Mouse (Mus musculus) CD4-positive helper T cell, adult 2 months (primary cell): Measurements from ENCODE around the gene Wipi1.
"Not testable (repeated sequence)": the region's sequence is repeated elsewhere in the genome, so short reads cannot be mapped to it uniquely, and the experiment has no call there.

Experiments
- DNase-seq: peaks from one replicate; pipeline ENCODE4 v3.0.0-alpha.2; 2012; ENCODE audit warnings: low read depth, missing footprints, low spot score

Wipi1 gene

DNA sequence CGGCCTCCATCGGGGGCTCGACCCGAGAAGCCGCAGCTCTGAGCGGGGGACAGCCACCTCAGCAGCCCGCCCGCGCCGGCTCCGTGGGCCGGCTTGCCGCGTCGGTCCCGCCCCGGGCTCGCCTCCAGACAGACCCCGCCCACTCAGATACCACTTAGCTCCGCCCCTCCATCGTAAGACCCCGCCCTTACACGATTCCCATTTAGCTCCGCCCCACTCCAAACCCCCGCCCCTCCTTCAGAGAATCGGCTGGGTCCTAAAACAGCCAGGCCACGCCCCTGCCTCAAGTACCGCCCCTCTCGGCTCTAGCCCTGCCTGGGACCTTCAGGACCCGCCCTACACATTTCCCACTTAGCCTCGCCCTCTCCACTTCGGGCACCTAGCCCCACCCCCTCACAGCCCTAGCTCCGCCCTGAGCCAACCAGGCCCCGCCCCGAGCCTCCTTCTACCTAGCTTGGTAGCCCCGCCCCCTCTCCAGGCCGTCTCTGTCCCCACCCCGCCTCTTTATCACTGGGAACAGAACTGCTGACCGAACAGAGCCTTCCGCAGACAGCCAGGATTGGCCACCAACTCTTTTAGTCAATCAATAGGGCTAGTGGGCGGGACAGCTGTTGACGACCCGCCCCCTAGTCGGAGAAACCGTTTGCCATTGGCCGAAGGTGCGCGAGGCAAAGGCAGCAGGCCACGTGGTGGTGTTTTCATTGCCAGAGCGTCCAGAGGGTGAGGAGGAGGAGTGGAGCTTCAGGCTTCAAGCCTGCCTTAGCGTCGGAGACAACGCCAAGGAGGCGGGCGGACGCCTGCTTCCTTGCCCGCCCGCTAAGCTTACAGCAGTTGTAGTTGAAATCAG lies at the start of gene Wipi1:
Gene Wipi1 (minus strand): TSS at position 665 of the 847 bp plus-strand sequence.
- peak; percentile 94 for DNase-seq

DNA sequence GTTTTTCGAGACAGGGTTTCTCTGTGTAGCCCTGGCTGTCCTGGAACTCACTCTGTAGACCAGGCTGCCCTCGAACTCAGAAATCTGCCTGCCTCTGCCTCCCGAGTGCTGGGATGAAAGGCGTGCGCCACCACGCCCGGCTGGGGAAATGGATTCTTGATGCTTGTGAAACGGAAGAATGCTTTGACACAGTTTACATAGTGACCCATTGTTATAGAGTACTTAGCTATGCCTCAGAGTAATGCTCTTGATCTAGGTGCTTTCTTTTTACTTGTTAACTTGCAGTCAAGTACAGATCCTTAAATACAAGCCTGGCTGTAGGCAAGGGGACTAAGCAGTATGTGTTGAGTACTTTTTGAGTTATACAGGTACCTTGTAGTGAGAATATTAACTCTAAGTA lies 48.8 kb upstream of the Wipi1 start:
- DNase-seq = not testable (repeated sequence)

DNA sequence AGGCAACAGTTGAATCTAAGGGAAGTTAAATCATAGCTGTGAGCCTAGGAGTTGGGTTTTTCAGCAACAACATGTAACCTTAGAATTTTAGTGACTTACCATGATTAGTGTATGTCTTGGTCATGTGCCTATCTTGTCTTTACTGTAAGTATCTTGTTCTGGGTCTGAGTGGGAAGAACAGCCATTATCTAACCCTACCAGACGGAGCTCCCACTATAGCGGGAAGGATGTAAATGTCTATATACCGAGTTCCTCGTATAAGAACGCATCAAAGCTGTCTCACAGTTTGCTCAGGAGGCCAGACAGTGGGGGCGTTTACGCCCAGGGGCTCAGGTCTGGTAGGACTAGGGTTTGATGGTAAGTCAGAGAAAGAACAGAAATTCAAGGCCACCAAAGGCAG lies 44.5 kb upstream of the Wipi1 start:
- DNase-seq = no peak

DNA sequence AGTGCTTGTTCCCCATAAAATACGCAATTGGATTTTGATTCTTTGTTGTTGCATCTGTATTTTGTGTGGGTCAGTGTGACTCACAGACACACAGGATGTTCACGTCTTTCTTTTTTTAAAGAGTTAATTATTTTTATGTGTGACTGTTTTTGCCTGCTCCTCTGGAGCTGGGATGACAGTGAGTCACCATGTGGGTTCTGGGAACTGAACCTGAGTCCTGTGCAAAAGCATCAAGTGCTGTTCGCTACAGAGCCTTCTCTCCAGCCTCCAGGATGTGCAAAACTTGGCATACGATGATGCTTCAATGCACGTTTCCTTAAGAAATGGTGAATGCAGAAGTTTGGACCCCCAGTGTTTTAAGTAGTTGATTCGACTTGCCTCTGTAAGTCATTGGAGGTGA lies 42.8 kb upstream of the Wipi1 start:
- DNase-seq = no peak

DNA sequence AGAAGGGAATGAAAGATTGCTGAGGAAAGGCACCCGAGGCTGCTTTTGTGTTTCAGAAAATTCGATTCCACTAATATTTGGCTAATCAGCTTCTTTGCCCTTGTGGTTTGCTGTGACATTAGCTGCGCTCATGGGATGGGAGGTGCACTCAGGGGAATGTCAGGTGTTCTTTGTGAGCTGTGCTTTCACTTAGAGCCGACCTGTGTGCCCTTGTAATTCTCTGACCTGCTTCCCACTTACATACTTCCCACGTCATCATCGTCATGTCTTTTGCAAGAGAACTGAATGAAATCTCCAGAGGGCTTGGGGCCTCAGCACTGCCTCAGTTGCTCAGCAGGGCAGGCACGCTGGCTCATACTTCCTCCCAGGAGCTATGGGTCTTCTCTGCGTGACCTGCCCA lies 41.4 kb upstream of the Wipi1 start:
- DNase-seq = peak; percentile 28

DNA sequence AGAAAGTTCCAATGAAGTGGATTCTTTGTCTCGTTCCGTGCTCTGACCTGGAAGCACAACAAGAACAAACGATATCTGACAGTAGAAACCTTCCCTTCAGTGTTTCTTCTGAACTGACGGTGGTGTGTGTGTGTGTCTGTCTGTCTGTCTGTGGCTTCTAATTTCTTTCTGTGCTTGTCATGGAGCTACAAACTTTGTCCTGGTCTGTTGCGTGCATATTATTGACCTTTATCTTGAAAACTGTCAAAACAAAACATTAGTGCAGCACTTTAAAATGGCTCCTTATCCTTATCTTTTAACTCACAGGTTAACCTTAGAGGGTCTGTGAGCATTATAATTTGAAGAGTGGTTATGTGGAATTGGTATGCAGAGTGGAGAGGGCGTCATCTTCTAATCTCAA lies 40.7 kb upstream of the Wipi1 start:
- no peak for DNase-seq

- DNase-seq = peak; percentile 49
Observed at GRCm38 (mm10) chr11:109651566-109652024, 39.8 kb upstream of the Wipi1 start.

DNA sequence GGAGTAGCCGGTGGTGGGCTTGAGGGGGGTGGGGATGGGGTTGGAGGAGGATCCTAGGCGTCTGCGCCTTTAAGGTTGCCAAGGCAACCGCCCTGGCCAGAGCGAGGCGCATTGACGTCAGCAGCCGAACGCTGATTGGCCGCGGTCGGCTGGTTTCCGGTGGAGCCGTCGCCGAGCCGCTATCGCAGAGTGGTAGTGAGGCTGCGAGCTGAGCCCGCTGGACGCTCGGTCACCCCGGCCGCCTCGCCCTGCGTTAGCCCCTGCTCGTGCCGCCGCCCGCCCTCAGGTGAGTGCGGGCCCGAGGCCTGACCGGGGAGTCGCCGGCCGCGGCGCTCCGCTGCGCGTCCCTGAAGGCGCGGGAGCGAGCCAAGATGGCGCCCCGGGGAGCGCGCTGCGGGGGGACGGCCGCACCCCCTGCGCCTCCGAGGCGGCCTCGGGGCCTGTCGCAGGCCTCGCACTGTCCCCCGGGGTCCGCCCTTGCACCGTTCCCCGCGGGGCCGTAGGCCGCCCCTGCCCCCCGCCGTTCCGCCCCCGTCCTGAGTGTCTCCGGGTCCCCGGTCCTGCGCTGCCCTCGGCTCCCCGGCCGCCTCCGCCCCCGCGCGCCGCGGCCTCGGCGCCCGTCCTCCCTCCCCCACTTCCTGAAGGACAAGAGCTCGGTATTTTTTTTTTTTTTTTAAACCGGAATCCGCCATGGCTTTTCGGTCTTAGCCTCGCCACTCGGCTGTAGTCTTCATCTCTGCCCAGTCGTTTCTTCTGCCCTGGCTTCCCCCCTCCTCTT lies 39.2 kb upstream of the Wipi1 start:
- peak; percentile 94 for DNase-seq

DNA sequence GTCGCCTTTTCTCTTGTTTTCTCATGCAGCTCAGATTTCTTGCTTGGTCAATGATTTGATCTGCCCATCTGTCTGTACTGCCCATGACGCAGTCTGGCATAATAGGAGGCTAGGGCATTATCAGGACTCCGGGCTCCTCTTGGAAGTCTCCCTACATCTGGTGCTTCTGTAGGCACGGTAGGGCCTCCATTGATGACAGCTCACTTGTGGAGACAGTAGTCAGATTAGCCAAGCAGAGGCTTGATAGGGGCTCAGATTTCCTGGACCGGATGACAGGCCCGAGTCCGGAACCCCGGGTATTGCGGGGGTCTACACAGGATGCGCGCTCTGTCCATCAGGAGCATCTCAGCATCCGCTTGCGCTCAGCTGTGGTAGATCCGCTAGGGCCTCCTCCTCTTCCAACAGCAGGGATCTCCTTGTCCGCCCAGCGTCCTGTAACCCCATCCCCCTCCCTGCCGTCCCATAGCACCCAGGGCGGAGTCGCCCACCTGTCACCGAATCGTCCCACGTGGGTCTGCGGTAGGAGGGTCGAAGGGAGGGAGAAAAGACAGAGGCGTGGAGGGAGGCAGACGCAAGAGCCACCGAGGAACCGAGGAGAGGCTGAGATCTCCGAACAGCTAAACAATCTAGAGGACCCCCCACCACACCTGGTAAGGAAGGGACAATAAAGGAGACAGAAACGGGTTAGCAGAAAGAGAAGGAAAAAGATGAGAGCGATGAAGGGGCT lies 38.4 kb upstream of the Wipi1 start:
- DNase-seq = peak; percentile 83

- no peak for DNase-seq
Observed at GRCm38 (mm10) chr11:109649206-109649605, 37.4 kb upstream of the Wipi1 start, which contains the start of gene Prkar1a. Gene Prkar1a (plus strand): TSS chr11:109649405.

DNA sequence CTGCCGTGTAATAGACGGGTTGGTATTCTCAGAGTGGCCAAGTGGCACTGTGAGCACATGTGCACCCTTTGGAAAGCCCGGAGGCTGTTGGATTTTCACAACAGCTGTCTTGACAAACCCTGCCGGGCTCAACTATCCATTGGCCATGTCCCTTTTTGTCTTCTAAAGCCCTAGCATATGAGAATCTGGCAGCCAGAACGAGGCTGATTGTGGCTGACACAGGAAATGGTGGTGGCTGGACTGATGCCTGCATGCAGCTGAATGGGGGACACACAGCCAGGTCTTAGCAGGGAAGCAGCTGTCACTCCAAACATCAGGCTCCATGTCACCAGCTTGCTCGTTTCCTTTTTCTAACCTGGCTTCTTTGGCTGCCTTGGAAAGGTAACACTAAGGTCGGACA lies 36.7 kb upstream of the Wipi1 start:
- peak; percentile 35 for DNase-seq

GRCm38 (mm10) chr11:109641498-109642222 lies 29.9 kb upstream of the Wipi1 start:
- DNase-seq = no peak

- no peak for DNase-seq
Observed at GRCm38 (mm10) chr11:109635871-109636395, 24.2 kb upstream of the Wipi1 start.

- no peak for DNase-seq
Observed at GRCm38 (mm10) chr11:109634928-109635327, 23.2 kb upstream of the Wipi1 start.

DNA sequence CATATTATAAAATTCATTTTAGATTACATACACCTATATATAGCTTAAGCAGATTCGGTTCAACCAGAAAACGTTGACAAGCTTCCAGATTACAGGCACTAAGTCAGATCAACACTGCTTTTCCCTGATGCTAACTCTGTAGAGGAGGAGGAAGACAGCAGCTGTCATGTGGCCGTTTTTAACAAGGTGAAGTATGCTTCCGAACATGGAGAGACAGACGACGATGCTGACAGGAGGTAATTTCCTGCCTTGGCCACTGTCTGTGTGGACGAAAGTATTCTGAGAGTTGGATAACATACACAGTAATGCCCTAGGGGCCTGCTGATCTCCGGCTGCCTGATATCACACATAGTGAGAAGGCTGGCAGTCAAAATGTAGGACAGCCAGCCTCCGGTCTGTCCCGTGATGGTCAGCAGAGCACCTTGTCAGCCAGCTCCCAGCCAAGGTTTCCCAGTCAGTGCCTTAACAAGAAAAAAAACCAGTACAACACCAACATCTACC lies 17.3 kb upstream of the Wipi1 start:
- no peak for DNase-seq

- DNase-seq = no peak
Observed at GRCm38 (mm10) chr11:109628099-109628498, 16.3 kb upstream of the Wipi1 start.

GRCm38 (mm10) chr11:109627648-109628047 lies 15.9 kb upstream of the Wipi1 start:
- DNase-seq = peak; percentile 31

GRCm38 (mm10) chr11:109623238-109623637 lies 11.5 kb upstream of the Wipi1 start:
- no peak for DNase-seq

DNA sequence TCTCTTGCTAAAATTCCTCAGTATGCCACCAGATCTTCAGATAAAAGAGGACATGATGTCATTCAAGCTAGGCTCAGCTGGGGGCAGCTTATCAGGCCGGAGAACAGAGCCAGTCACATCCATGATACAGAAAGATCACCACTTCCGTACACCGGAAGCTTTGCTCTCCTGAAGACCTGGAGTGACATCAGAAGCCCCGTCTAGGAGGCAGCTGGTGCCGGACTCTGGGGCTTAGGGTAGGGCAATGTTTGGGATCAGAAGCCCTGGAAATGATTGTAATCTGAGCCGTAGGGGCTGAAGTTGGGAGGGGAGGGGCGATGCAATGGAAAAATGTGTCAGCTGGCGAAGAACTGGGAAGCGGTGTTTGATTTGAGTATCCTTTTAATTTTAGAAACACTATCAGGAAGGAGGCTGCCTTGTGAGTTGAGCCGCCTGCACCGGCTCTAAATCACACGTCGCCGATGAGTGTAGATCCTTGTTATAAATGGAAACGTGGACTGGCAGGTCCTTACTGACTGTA lies 10.8 kb upstream of the Wipi1 start:
- DNase-seq = no peak

DNA sequence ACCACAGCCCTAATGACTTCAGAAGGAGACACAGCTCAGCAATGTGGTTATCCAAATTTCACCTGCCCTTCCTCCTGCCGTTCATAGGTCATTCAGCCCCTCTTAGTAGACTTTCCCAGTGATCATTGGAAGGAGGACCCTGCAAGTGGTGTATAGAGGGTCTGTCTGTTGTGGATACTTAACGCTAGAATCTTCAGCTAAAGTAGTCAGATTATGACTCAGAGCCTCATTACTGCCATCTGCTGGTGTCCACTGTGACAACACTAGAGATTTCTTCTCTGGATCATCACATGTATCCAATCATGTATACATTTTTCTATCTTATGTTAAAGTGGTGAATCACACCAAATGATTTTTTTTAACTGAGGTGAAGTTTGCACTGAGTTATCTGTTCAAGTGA lies 9.4 kb upstream of the Wipi1 start:
- DNase-seq = peak; percentile 68

- DNase-seq = no peak
Observed at GRCm38 (mm10) chr11:109620356-109620755, 8.6 kb upstream of the Wipi1 start.
